Mouse (Mus musculus): ENCODE measurements around the gene Dstyk.
"Not testable (repeated sequence)": the region's sequence is repeated elsewhere in the genome, so short reads cannot be mapped to it uniquely, and the experiment has no call there.

Dstyk gene

DNA sequence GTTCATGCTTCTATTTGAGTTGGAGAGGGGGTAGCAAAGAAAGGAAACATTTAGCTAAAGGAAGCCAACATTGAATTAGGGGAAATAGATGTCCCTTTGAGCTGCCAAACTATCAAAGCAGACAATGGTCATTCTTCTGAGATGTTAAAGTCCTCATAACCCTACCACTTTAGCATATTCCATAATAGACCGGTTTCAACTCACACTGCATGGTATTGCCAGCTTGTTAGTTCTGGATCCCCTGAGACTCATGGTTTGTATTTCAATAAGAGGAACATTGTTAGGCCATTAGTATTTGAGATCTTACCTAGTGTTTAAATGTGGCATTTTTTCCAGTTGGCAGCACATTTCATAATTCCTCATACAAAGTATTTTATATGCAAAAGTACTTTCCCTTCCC, 19.6 kb downstream of the Dstyk start:
- DNase-seq (ENCODE audit: low spot score) = no peak

DNA sequence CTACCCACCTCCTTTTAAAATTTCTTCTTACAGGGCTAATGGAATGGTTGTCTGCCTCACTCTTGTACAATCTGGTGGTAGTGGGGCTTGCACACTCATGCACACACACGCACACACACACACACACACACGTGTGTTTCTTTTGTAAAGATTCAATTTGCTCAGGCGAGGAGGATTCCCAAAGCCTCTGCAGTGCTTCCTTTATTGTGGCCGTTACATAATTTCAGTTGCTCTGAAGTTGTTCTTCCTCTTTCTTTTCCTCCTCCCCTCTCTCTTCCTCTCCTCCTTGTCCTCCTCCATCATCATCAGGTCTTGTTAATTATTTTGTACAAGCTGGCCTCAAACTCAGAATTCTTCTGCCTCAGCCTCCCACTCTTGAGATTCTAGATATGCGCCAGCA, 20.0 kb downstream of the Dstyk start:
- DNase-seq (ENCODE audit: low spot score) = no peak

DNA sequence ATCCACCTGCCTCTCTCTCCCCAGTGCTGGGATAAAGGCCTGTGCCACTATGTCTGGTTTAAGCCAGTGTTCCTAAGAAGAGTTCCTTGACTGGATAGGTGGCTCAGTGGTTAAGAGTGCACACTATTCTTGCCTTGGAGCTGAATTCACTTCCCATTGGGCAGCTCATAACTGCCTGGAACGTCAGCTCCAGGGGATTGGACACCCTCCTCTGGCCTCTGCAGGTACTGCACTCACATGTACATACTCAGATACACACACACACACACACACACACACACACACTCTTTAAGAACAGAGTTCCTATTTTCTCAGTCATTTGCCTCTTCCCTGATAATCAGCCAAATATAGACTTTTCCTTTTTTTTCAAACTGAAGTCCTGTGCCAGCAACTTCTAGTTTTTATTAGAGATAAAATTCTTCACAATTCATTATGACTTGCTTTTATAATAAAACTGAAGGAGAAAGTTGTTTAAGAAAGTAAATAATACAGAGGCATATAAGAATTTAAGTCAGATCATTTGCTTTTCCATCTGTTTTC, 23.6 kb downstream of the Dstyk start:
- no peak for DNase-seq (ENCODE audit: low spot score)

DNA sequence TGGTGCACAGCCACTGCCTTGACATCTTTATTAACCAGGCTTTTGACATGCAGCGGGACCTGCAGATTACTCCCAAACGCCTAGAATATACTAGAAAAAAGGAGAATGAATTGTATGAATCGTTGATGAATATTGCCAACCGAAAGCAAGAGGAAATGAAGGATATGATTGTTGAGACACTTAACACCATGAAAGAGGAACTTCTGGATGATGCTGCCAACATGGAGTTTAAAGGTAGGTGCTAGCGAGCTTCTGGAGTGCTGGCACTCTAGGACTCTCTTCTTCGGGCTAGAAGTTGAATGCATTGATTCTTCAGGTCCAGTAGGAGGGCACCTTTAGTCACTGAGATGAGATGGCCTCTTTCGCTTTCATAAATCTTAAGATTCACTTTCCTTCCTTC, 32.4 kb downstream of the Dstyk start:
- DNase-seq (ENCODE audit: low spot score) = no peak

DNA sequence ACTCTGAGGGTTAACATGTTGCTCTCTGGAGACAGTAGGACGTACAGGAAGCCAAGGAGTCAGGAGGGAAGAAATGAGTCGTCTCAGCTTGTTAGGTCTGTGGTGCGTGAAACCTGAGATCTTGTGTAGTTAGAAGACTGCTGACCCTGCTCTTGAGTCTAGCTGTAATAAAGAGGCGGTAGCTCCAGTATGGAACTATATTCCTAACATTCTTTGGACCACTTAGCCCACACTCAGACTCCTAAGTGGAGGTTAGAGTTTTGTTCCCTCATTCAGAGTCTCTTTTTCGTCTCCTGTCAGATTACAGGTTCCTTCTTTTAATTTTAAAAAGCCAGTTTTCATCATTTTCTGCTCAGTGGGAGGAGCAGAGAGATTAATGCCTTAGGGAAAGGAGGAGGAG, 47.3 kb downstream of the Dstyk start:
- DNase-seq (ENCODE audit: low spot score) = no peak

DNA sequence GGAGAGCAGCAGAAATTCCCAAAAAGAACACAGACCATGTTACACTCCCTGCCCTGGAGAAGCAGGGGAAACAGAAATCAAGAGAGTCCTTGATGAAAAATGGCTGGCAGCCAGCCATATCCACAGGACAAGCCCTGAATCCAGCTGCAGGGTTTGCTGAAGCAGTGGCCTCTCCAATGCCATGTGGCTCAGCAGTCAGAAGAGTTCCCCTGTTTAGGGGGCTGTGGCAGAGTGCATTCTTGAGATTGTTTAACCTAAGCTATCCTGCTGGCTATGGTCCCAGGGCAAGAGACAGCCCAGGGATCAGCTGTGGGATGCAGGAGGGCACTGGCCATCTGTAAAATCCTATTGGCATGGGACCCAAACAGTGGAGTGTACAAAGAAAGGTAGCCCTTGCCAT, 51.6 kb downstream of the Dstyk start:
- no peak for DNase-seq (ENCODE audit: low spot score)

DNA sequence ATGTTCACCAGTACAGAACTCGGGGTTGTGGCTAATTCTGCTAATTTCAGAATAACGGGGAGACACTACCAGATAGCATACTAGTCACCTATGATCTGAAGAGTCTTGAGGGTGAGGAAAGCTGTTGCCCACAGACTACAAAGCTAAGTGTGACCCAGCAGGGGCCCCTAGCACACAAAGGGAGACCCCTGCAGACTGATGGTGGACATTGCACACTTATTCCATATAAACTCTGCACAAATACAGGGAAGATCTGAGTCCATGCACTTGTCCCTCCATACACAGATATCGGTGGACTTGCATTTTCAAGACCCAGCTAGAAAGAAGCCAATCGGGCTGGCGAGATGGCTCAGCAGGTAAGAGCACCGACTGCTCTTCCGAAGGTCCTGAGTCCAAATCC, 52.2 kb downstream of the Dstyk start:
- no peak for DNase-seq (ENCODE audit: low spot score)

DNA sequence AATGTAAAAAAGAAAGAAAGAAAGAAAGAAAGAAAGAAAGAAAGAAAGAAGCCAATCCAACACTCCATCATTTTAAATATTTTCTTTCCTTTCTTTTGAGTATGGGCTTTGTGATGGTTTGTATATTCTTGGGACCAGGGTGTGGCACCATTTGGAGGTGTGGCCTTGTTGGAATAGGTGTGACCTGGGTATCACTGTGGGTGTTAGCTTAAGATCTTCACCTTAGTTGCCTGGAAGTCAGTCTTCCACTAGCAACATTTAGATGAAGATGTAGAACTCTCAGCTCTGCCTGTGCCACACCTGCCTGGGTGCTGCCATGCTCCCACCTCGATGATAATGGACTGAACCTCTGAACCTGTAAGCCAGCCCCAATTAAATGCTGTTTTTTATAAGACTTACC, 52.7 kb downstream of the Dstyk start:
- not testable (repeated sequence) for DNase-seq (ENCODE audit: low spot score)

DNA sequence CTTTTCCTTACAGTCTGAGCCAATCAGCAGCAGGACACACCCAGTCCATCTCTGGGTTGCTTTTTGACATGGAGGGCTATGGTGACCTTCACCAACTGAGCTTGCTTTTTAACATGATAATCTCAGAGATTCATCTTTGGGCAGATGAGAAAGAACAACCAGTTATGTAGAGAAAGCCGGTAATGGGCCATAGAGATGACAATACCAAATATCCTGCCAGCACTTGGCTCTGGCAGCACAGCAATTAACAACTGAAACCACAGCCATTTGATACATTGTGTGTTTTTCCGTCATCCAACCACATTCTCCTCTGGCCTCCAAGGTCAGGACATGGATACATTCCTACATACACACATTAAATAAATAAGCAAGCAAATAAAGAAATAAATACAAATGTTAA, 53.7 kb downstream of the Dstyk start:
- DNase-seq (ENCODE audit: low spot score) = no peak

DNA sequence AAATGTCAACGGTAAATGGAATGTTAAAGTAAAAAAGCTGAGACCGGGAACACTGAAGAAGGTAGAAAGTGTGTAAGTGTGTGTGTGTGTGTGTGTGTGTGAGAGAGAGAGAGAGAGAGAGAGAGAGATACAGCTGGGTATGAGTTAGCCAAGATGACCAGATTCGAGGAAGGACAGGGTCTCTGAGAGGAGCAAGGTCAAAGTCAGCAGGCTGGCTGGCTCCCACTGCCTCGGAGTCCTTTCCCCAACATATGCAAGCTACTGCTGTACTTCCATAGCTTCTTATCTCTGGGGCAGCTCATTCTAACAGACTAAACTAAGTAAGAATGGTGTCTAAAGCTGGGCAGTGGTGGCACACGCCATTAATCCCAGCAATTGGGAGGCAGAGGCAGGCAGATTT, 54.1 kb downstream of the Dstyk start:
- no peak for DNase-seq (ENCODE audit: low spot score)

DNA sequence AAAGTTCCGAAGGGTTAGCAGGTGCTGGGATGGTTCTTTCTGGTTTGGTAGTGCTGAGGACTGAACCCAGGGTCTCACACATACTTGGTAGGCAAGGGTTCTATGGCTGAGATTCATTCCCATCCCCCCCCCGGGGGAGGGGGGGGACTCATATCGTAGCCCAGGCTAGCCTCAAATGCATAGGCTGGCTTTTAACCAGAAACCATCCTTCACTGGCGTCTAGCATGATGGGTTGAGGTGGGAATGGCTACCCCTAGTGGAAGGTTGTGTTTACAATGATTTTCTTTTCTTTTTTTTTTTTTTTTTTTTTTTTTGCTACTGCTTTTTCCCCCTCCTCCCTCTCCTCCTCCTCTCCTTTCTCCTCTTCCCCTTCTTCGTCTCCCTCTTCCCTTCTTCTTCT, 55.2 kb downstream of the Dstyk start:
- no peak for DNase-seq (ENCODE audit: low spot score)

DNA sequence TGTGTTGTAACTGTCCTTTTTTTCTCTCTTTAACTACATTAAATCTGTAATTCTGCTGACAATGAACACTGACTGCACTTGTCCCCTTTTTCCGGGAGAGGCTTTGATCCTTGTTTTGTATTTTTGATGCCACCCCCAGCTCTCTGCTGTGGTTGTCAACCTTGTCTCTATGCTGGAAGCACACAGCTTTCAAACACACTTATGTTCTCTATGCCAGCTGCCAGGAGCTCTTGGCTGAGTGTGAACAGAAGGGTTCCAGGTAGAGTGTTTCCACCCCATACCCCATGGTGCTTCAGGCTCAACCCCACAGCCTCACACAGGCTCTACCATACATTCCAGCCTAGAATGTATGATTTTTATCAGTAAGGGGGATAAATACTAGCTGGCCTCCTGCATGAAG, 57.1 kb downstream of the Dstyk start:
- no peak for DNase-seq (ENCODE audit: low spot score)

DNA sequence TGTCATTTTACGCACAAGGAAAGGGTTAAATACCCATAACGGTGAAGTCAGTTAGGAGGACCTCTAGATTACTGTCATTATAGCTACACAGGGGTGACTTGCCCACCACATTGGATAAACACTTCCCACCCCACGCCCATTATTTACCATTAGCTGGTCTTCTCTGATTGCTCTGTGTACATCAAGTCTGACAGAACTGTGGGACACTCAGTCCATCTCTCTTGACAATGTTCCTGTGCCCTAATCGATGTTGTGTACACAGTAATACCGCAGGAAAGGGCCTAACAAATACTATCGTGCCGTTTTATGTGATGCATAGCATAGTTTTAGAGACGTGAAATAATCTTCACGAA, 59.2 kb downstream of the Dstyk start:
- DNase-seq (ENCODE audit: low spot score) = no peak

DNA sequence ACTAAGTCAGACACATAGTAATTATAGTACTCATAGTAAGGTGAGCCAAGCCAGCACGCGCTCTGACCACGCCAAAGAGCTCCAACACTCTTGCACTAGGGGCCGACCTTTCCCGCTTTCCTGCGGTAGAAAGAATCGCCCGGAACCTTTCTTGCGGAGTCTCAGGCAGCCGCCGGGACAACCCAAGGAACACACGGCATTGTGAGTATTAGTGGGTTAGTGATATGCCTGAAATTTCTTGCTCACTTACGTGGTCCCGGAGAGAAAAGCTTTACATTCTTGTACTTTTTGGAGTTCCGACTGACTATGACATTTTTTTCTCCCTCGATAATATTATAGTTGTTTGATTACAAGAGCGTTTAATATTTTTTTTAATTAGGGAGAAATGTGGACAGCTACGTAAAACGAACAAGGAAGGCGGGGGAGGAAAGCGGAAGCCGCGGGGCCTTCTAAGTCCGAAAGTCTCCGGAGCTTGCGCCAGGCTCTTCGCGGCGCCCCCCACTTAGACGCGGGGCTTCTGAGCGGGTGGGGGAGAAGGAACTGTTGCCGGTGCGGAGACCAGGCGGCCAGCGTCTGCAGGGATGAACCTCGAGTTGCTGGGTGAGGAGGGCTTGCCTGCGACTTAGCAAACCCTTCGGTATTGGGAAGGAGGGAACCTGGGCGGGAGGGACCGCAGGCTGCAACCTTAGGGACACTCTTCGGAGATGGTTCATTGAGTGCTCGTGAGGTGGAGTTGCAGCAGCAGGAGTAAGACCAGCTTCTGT, 59.8 kb downstream of the Dstyk start, which contains the start of gene Rbbp5:
TSS of gene Rbbp5 (plus strand) at position 438 of the 764 bp plus-strand sequence.
- peak; percentile 87 for DNase-seq (ENCODE audit: low spot score)

DNA sequence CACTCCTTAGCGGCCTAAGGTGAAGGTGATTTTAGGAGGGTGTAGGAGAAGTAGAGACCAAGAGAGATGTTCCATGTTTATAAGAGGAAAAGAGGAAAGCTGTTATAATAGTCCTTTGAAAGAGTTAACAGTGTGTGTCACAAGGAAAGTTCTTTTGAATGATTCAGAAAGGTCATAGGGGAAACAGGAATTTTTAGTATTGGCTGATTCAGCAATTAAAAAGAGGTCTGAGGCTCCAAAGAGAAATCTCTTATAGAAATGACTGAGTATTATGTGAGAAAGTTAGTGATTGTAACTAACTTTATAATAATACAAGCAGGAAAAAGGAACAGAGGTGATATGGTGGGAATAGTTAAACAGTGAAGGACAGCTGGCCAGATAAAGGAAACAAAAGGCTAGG, 62.1 kb downstream of the Dstyk start:
- no peak for DNase-seq (ENCODE audit: low spot score)

DNA sequence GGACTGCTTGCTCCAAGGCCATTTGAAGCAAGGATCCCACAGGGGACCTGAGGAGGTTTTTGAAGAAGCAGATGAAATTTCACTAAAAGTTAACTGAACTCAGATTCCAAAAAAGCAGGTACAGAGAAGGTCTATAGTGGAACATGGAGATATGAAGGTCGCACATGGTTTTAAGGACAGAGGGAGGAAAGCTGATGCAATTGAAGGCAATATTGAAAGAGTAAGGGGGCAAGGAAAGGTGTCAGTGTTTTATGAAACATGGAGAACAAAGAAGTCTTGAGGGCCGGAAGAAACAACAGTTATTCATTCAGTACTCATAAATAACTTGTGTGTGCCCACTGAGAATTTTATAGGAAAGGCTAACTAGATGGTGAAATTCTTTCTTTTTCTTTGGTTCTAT, 64.3 kb downstream of the Dstyk start:
- DNase-seq (ENCODE audit: low spot score) = no peak

DNA sequence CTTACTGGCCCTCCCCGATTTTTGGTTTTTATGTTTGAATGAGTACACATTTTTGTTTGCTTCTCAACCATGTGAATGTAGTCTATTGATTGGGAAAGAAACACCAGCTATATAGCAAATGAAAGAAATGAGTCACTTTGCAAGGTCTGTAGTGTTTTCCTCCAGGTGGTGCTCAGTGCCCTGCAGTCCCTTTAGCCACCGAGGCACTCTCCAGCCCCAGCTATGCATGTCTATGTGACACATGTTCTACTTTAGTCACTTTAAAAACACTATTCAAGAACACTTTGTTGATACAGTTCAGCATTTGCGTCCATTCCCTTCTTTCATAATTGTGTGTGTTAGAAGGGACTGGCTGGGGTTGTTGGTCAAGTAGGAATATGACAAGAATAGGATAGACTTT, 65.9 kb downstream of the Dstyk start:
- no peak for DNase-seq (ENCODE audit: low spot score)

DNA sequence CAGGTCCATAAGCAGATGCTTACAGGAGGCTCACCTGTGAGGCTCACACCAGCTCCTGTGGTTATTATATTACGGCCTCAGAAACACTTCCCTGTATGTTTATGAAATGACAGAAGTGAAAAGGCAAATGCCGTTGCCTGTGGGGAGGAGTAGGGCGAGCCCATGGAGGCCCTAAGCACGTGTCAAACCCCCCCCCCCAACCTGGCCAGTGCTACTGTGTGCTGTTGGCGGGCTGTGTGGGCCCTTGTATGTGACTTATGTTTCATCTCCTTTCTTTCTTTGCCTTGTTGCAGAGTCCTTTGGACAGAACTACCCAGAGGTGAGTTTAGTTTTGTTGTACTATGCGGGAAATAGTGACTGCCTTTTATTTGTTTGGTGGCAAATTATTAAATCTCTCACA, 66.4 kb downstream of the Dstyk start:
- DNase-seq (ENCODE audit: low spot score) = no peak

DNA sequence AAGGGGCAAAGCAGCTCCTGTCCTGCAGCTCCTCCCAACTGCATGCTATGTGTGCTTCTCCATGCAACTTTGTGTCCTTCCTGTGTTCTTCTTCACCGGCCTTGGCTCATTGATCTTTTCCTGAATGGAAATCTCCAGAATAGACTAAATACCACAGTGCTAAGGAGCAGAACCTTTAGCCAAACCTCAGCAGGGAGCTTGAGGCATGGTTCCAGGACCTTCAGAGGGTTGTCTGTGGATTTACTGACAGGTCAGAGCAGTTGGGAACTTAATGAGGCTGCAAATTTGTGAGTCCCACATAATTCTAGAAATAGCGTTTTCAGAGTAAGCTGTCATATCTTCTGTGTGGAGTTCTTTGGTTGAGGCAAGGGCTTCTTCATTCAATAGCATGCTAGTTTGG, 83.2 kb downstream of the Dstyk start:
- DNase-seq (ENCODE audit: low spot score) = no peak

DNA sequence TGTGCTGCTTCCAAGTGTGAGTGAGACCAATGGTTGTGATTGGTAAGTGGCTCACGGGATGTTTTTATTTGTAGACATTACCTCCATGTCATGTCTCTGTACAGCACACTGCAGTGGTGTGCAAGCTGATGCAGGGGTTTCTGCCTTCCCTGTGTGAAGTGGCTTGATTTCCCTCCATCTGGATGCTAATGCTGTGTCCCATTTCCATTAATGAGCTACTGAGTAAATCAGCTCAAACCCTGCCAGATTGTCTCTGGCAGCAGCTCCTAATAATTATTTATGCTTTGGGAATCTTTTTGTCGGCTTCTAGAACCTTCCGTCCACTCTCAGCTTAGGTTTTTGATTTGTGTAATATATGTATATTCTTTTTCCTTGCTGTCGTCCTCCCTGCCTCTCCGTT, 87.8 kb downstream of the Dstyk start:
- DNase-seq (ENCODE audit: low spot score) = no peak

DNA sequence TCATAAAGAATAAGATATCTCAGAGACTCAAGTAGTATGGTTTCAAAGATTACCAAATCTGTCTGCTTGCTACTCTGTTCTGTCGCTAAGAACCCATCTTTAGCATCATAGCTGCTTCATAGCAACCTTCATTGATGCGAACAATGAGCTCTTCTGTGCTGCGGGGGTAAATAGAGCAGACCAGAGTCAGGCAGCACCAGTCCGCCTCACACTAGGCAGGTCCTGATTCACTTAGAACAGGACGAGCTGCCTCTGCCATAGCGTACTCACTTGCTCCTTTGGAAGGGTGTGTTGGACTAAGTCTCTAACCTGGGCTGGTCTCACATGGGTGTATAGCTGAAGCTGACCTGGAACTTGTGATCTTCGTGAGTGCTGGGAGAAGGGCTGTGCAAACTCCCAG, 88.7 kb downstream of the Dstyk start, which contains the start of gene Tmem81:
TSS of gene Tmem81 (plus strand) at position 173 of the 400 bp plus-strand sequence.
- DNase-seq (ENCODE audit: low spot score) = no peak

DNA sequence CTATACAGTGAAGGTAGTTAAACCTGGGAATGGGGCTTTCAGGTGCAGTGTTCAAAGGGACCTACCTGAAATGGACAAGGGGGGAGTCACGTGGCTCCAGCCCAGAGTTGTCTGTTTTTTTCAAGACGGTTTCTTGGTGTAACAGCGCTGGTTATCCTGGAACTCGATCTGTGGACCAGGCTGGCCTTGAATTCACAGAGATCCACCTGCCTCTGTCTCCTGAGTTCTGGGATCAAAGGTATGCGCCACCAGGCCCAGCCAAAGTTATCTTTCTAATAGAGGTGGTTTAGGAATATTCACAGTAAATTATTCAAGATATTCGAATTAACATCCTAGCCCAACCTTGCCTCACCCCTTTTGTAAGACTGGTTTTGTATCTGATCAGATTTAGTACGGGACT, 89.3 kb downstream of the Dstyk start:
- no peak for DNase-seq (ENCODE audit: low spot score)

DNA sequence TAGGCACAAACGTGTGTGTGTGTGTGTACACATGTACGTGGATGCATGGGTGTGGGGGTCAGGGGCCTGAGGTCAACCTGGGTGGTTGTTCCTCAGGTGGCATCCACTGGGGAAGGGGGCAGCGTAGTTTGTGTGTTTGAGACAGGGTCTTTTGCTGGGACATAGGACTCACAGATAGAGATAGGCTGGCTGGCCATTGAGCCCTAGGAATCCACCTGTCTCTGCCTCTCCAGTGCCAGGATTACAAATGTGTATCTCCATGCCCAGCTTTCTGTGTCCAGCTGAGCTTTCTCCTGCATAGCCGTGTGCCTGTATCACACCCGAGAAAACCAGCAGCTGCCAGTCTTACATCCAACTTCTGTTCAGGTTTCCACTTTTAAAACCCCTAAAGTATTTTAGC, 92.4 kb downstream of the Dstyk start:
- no peak for DNase-seq (ENCODE audit: low spot score)

DNA sequence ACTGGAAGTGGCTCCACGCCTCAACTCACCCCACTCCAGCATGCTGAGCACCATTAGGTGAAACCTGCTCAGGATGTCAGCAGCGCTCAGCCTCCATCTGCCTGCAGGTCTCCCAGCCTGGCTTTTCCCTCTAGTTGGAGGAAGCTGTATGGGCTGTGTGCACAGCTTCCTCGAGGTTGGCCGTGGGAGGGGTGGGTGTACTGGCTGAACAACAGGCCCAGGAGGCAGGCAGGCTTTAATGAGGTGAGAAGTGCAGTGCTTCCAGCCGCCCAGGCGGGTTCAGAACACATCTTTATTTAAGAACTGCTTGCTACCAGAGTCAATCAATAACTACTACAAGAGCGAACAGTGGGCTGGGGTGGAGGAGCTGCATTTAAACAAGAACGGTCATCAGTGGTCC, 94.2 kb downstream of the Dstyk start:
- no peak for DNase-seq (ENCODE audit: low spot score)

Measured in urinary bladder, postnatal 14 days (tissue).